Mouse (Mus musculus): ENCODE data around the gene Rsad1.

- TF ChIP-seq POLR2A (IDR thresholded peaks at IDR 0.05; ENCODE audit: insufficient read depth, low read length) (no peak), CTCF (IDR thresholded peaks at IDR 0.05; ENCODE audit: low read depth, low read length) (peak; percentile 47), EP300 (IDR thresholded peaks at IDR 0.05; ENCODE audit: insufficient read depth, low read depth, low read length) (no peak)
Observed at GRCm38 (mm10) chr11:94565151-94565479, 16.1 kb upstream of the Rsad1 start.
